Mouse (Mus musculus): ENCODE measurements around the gene Hist1h2ai.

DNA sequence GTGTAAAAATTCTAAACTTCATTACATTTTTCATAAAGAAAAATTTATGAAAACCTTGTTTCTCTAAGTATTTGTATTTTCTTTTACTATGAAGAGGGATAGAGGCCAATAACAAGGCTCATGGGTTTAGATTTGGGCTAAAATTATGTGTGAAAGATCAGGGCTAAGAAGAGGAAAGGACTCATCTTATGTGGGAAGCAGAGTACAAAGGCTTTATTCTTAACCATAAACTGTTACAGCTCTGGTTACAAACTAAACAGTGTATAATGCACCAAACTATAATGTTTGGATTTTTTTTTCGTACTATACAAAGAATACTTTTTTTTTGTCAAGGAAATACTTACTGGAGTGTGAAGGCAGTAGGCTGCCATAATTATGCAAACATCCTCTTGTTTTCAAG lies 39.5 kb downstream of the Hist1h2ai start:
- TF ChIP-seq CTCF (conservative IDR thresholded peaks at IDR 0.05; ENCODE audit: low read length) (no peak), POU5F1 (IDR thresholded peaks at IDR 0.05; ENCODE audit: borderline replicate concordance, low read length) (no peak)
